Mouse (Mus musculus) CH12.LX (cell line): ENCODE data around the gene Senp1. TPM values are rescaled to one million over a fixed set of nuclear protein-coding genes. Genes with fewer than 3 reads are reported as not detected.

ENCODE experiments used
- DNase-seq: peaks from one replicate; pipeline ENCODE4 v3.0.0-alpha.2; 2013; ENCODE audit errors: extremely low read depth
- H3K27ac ChIP-seq: 2 replicates; pipeline ENCODE4 v1.5.1; 2012; ENCODE audit warnings: low read depth, mild to moderate bottlenecking, control low read depth, moderate library complexity; ENCODE audit not compliant: insufficient read depth
- H3K27me3 ChIP-seq: replicated peaks from 2 replicates; pipeline ENCODE3; 2012; ENCODE audit warnings: inconsistent platforms
- H3K36me3 ChIP-seq, 2 experiments: replicated peaks in 1 of 2; 2 replicates each; pipeline versions ENCODE3 to v1.6.1; 2012; ENCODE audit warnings: inconsistent platforms in 1 of 2, low read length in 1 of 2, mild to moderate bottlenecking in 1 of 2, mixed read lengths in 1 of 2, moderate library complexity in 1 of 2; ENCODE audit not compliant: control insufficient read depth in 1 of 2, insufficient read depth in 1 of 2
- H3K4me1 ChIP-seq, 2 experiments: 2 replicates each; pipeline ENCODE4 v1.6.1; 2012; ENCODE audit warnings: inconsistent platforms in 1 of 2, moderate library complexity in 1 of 2; ENCODE audit not compliant: insufficient read depth in 2 of 2, control insufficient read depth in 1 of 2
- H3K4me2 ChIP-seq: 2 replicates; pipeline ENCODE4 v1.6.1; 2012; ENCODE audit warnings: low read depth, mild to moderate bottlenecking, control low read depth; ENCODE audit not compliant: poor library complexity, insufficient read depth, severe bottlenecking
- H3K4me3 ChIP-seq, 3 experiments: fragments of 150-350 bp in 1 of 3; sonication (generic) in 1 of 3; replicated peaks in 1 of 3; 2 replicates each; pipeline versions ENCODE3 to v1.5.1; 2011 to 2012; ENCODE audit warnings: low read depth in 2 of 3, low read length in 2 of 3, mild to moderate bottlenecking in 2 of 3, moderate library complexity in 2 of 3, control low read depth in 1 of 3, improper control_type of control experiment in 1 of 3, inconsistent platforms in 1 of 3, mixed read lengths in 1 of 3; ENCODE audit not compliant: poor library complexity in 1 of 3
- H3K79me2 ChIP-seq: replicated peaks from 2 replicates; pipeline ENCODE4 v1.6.1; 2012; ENCODE audit warnings: mild to moderate bottlenecking, moderate library complexity; ENCODE audit not compliant: control insufficient read depth, poor library complexity, insufficient read depth, severe bottlenecking; ENCODE audit errors: extremely low read depth
- H3K9ac ChIP-seq: 2 replicates; pipeline ENCODE4 v1.6.1; 2012; ENCODE audit warnings: low read depth, mild to moderate bottlenecking, control low read depth, moderate library complexity; ENCODE audit not compliant: insufficient read depth
- H3K9me3 ChIP-seq: replicated peaks from 2 replicates; pipeline ENCODE3; 2012; ENCODE audit warnings: low read length, inconsistent platforms, mixed read lengths
- CHD1 ChIP-seq: IDR thresholded peaks from 2 replicates; pipeline ENCODE4 v1.6.1; 2012; ENCODE audit warnings: low read depth, low read length, improper control_type of control experiment, inconsistent platforms
- CHD2 ChIP-seq: IDR thresholded peaks from 2 replicates; pipeline ENCODE4 v1.6.1; 2011; ENCODE audit warnings: low read length, improper control_type of control experiment
- CTCF ChIP-seq, 2 experiments: IDR thresholded peaks in 1 of 2; conservative IDR thresholded peaks in 1 of 2; 2 replicates each; pipeline ENCODE4 v1.5.1; 2011 to 2012; ENCODE audit warnings: low read depth in 2 of 2, low read length in 2 of 2, improper control_type of control experiment in 1 of 2, inconsistent platforms in 1 of 2, mild to moderate bottlenecking in 1 of 2, moderate library complexity in 1 of 2
- E2F4 ChIP-seq: IDR thresholded peaks from 2 replicates; pipeline ENCODE4 v1.6.1; 2011; ENCODE audit warnings: low read depth, low read length, improper control_type of control experiment; ENCODE audit not compliant: insufficient replicate concordance
- HCFC1 ChIP-seq: IDR thresholded peaks from 2 replicates; pipeline ENCODE4 v1.6.1; 2012; ENCODE audit warnings: low read depth, mild to moderate bottlenecking, inconsistent platforms, low read length, improper control_type of control experiment
- IRF4 ChIP-seq: IDR thresholded peaks from 2 replicates; pipeline ENCODE4 v1.6.1; 2014; ENCODE audit warnings: low read depth, mild to moderate bottlenecking, inconsistent platforms, low read length, improper control_type of control experiment
- JUN ChIP-seq: IDR thresholded peaks from 2 replicates; pipeline ENCODE4 v1.6.1; 2011; ENCODE audit warnings: low read depth, mild to moderate bottlenecking, low read length, improper control_type of control experiment, moderate library complexity; ENCODE audit not compliant: insufficient read depth
- KAT2A ChIP-seq: IDR thresholded peaks from 2 replicates; pipeline ENCODE4 v1.6.1; 2012; ENCODE audit warnings: low read length, improper control_type of control experiment, inconsistent platforms; ENCODE audit not compliant: insufficient replicate concordance
- MAFK ChIP-seq: IDR thresholded peaks from 2 replicates; pipeline ENCODE4 v1.6.1; 2011; ENCODE audit warnings: low read length, improper control_type of control experiment; ENCODE audit not compliant: insufficient replicate concordance
- MAX ChIP-seq: IDR thresholded peaks from 2 replicates; pipeline ENCODE4 v1.6.1; 2011; ENCODE audit warnings: low read length, improper control_type of control experiment
- MEF2A ChIP-seq: IDR thresholded peaks from 2 replicates; pipeline ENCODE4 v1.6.1; 2014; ENCODE audit warnings: low read depth, mild to moderate bottlenecking, inconsistent platforms, low read length, improper control_type of control experiment, borderline replicate concordance
- MXI1 ChIP-seq: IDR thresholded peaks from 2 replicates; pipeline ENCODE4 v1.6.1; 2011; ENCODE audit warnings: mild to moderate bottlenecking, low read depth, low read length, improper control_type of control experiment
- NELFE ChIP-seq: IDR thresholded peaks from 2 replicates; pipeline ENCODE4 v1.6.1; 2011; ENCODE audit warnings: low read depth, low read length, improper control_type of control experiment
- NRF1 ChIP-seq: IDR thresholded peaks from 2 replicates; pipeline ENCODE4 v1.6.1; 2014; ENCODE audit warnings: low read depth, mild to moderate bottlenecking, inconsistent platforms, low read length, improper control_type of control experiment, moderate library complexity
- POLR2AphosphoS2 ChIP-seq: IDR thresholded peaks from 2 replicates; pipeline ENCODE4 v1.6.1; 2011; ENCODE audit warnings: low read depth, low read length, improper control_type of control experiment
- RAD21 ChIP-seq: IDR thresholded peaks from 2 replicates; pipeline ENCODE4 v1.6.1; 2011; ENCODE audit warnings: low read depth, mild to moderate bottlenecking, low read length, improper control_type of control experiment, moderate library complexity
- RCOR1 ChIP-seq: conservative IDR thresholded peaks from 2 replicates; pipeline ENCODE4 v1.6.1; 2012; ENCODE audit warnings: low read depth, mild to moderate bottlenecking, inconsistent platforms, low read length, improper control_type of control experiment
- TBP ChIP-seq: conservative IDR thresholded peaks from 2 replicates; pipeline ENCODE4 v1.6.1; 2011; ENCODE audit warnings: low read depth, low read length, improper control_type of control experiment
- TCF12 ChIP-seq: IDR thresholded peaks from 2 replicates; pipeline ENCODE4 v1.6.1; 2014; ENCODE audit warnings: low read depth, mild to moderate bottlenecking, inconsistent platforms, low read length, improper control_type of control experiment
- UBTF ChIP-seq: IDR thresholded peaks from 2 replicates; pipeline ENCODE4 v1.6.1; 2012; ENCODE audit warnings: low read depth, mild to moderate bottlenecking, inconsistent platforms, low read length, improper control_type of control experiment, moderate library complexity
- USF1 ChIP-seq: IDR thresholded peaks from 2 replicates; pipeline ENCODE4 v1.6.1; 2014; ENCODE audit warnings: low read depth, mild to moderate bottlenecking, inconsistent platforms, low read length, improper control_type of control experiment
- USF2 ChIP-seq: conservative IDR thresholded peaks from 2 replicates; pipeline ENCODE4 v1.6.1; 2011; ENCODE audit warnings: low read depth, low read length, improper control_type of control experiment
- ZKSCAN1 ChIP-seq: IDR thresholded peaks from 2 replicates; pipeline ENCODE4 v1.6.1; 2012; ENCODE audit warnings: low read depth, inconsistent platforms, low read length, improper control_type of control experiment, borderline replicate concordance
- ZNF384 ChIP-seq: IDR thresholded peaks from 2 replicates; pipeline ENCODE4 v1.6.1; 2012; ENCODE audit warnings: low read depth, low read length, improper control_type of control experiment, inconsistent platforms
- dilution Hi-C: fragments of 300-500 bp; cut with MboI; formaldehyde crosslinking; loops from 2 replicates; pipeline ENCODE4 v1.14.3; 2020; ENCODE audit warnings: low sequenced_read_pairs; ENCODE audit not compliant: extremely low pct_unique_long_range_greater_than_20kb, extremely low pct_ligation_motif_present
- in situ Hi-C: fragments of 300-500 bp; cut with MboI; formaldehyde crosslinking; loops from 3 replicates; pipeline ENCODE4 v1.14.3; 2019; ENCODE audit warnings: low sequenced_read_pairs, low pct_ligation_motif_present, low pct_unique_long_range_greater_than_20kb, mixed read lengths
- polyA plus RNA-seq: library from polyadenylated mRNA; unstranded; fragments of >175 nt; gene quantifications from 2 replicates; pipeline ENCODE4 v1.2.1, GENCODE M21; 2012; ENCODE audit warnings: low read depth; ENCODE audit not compliant: insufficient read length
- total RNA-seq, 2 experiments: library from RNA; depleted of rRNA; stranded (reverse); fragments of 300-350 nt in 1 of 2; fragments of >200 nt in 1 of 2; gene quantifications; 2 replicates each; pipeline ENCODE4 v1.2.3; 2012 to 2014

The Senp1 gene
- total and polyA plus RNA-seq, 3 experiments: 14.9 to 38.5 (median 23.3) TPM

- peaks cover 49 to 98% of the 10 kb centered on the region in 2 experiments for H3K36me3 ChIP-seq
- no peak overlapping the region for H3K27ac ChIP-seq
- dilution Hi-C loops: no loop called here
- no peak for DNase-seq
- H3K79me2 ChIP-seq: no peaks in the 10 kb centered on the region
- in situ Hi-C loops: no loop called here
- H3K9ac ChIP-seq: no peak overlapping the region
- no peak for TF ChIP-seq JUN
- no peak for TF ChIP-seq USF2
- no peak for TF ChIP-seq POLR2AphosphoS2
- no peak for TF ChIP-seq NELFE
- no peak for TF ChIP-seq HCFC1
- no peak for TF ChIP-seq IRF4
- no peak overlapping the region for H3K4me3 ChIP-seq
- H3K9me3 ChIP-seq: no peaks in the 10 kb centered on the region
- H3K27me3 ChIP-seq: no peaks in the 10 kb centered on the region
- no peak overlapping the region for H3K4me2 ChIP-seq
- H3K4me1 ChIP-seq: no peaks in the 10 kb centered on the region
These were observed 38.6 kb upstream of the Senp1 start for GRCm38 (mm10) chr15:98131942-98132655.

- DNase-seq: no peak
- H3K9me3 ChIP-seq: no peaks in the 10 kb centered on the region
- no peak overlapping the region for H3K9ac ChIP-seq
- no peak overlapping the region for H3K4me3 ChIP-seq
- H3K27me3 ChIP-seq: no peaks in the 10 kb centered on the region
- no peak overlapping the region for H3K4me2 ChIP-seq
- peaks cover 44 to 98% of the 10 kb centered on the region in 2 experiments for H3K36me3 ChIP-seq
- no peak overlapping the region for H3K27ac ChIP-seq
- in situ Hi-C loops (no loop called here), dilution Hi-C loops (no loop called here)
- H3K79me2 ChIP-seq: no peaks in the 10 kb centered on the region
- no peak for TF ChIP-seq NRF1
- no peak for TF ChIP-seq ZNF384
- no peak for TF ChIP-seq RCOR1
- TF ChIP-seq POLR2AphosphoS2: no peak
- TF ChIP-seq NELFE: no peak
- no peak for TF ChIP-seq USF1
- TF ChIP-seq CHD2: no peak
- no peaks in the 10 kb centered on the region for H3K4me1 ChIP-seq
These were observed 37.9 kb upstream of the Senp1 start for GRCm38 (mm10) chr15:98131451-98131850.

DNA sequence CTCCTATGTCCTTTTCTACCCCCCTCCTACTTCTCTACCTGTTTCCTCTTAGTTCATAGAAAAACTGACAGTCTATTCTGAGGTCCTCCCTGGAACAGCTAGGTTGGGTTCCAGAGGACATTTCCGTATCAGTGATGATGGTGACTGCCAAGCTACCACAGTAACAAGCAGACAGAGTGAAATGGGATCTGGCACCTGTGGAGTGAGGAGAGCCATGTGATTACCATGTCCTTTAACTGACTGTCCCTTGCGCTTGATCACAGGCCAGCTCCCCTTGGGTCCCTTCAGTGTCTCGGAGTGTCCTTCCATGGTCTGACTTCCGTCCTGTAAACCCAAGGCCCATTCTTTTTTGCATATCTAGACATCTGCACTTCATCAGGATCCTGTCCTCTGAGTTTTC is 37.5 kb upstream of the Senp1 start:
- no peak overlapping the region for H3K4me2 ChIP-seq
- H3K4me1 ChIP-seq: no peaks in the 10 kb centered on the region
- no peak for DNase-seq
- dilution Hi-C loops: no loop called here
- H3K27me3 ChIP-seq: no peaks in the 10 kb centered on the region
- no peaks in the 10 kb centered on the region for H3K79me2 ChIP-seq
- H3K4me3 ChIP-seq: no peak overlapping the region
- no peak overlapping the region for H3K27ac ChIP-seq
- in situ Hi-C loops: no loop called here
- peaks cover 42 to 98% of the 10 kb centered on the region in 2 experiments for H3K36me3 ChIP-seq
- H3K9me3 ChIP-seq: no peaks in the 10 kb centered on the region
- H3K9ac ChIP-seq: no peak overlapping the region
- no peak for TF ChIP-seq KAT2A
- no peak for TF ChIP-seq CTCF (conservative IDR thresholded peaks at IDR 0.05 in 1 of 2, IDR thresholded peaks at IDR 0.05 in 1 of 2; ENCODE audit: low read depth in 2 of 2, low read length in 2 of 2)
- no peak for TF ChIP-seq RAD21
- TF ChIP-seq NRF1: no peak
- TF ChIP-seq UBTF: no peak
- TF ChIP-seq E2F4: no peak
- TF ChIP-seq MAFK: no peak
- TF ChIP-seq RCOR1: no peak
- TF ChIP-seq CHD1: no peak
- TF ChIP-seq ZKSCAN1: no peak
- no peak for TF ChIP-seq MAX
- TF ChIP-seq MXI1: no peak
- TF ChIP-seq JUN: no peak
- no peak for TF ChIP-seq TBP
- TF ChIP-seq TCF12: no peak
- TF ChIP-seq USF1: no peak
- TF ChIP-seq USF2: no peak
- no peak for TF ChIP-seq MEF2A
